Comparison of ENCODE assay signal across 9 mouse cellular contexts in genomic region chr4:88718715-88719114, GRCm38 (mm10). TPM values are rescaled to one million over a fixed set of nuclear protein-coding genes. Genes with fewer than 3 reads are reported as not detected.
DNase-seq lines count a peak whose midpoint lies in the region; ATAC-seq and TF ChIP-seq lines count a peak whose summit lies in the region.
"Had no signal": no experiment of that assay in that cellular context is flagged by ENCODE, and none has a peak within 500 bp of the region (broad histone marks: within the 10 kb centered on the region; RNA-seq: fewer than 3 reads in every experiment).

No protein-coding gene starts in this region.

- no peak overlapping the region for H3K27ac ChIP-seq in limb, embryonic 14.5 days (replicated peaks; ENCODE audit: low read depth, low read length)
- H3K27ac ChIP-seq in stomach, embryonic 15.5 days: 0 out of 2 replicates have a peak overlapping the region, but pooled peaks have one; percentile 13

- peak overlapping the region; percentile 57 for H3K4me2 ChIP-seq in limb, embryonic 14.5 days (replicated peaks; ENCODE audit: low read depth, low read length, severe bottlenecking)
- peak overlapping the region; percentile 53 for H3K4me2 ChIP-seq in stomach, embryonic 15.5 days

- 41% methylated on average over 1 of the region's 1 CpGs for WGBS in limb, embryonic 14.5 days
- 22% methylated on average over 1 of the region's 1 CpGs for WGBS in stomach, embryonic 15.5 days

- no peaks in the 10 kb centered on the region for H3K9me3 ChIP-seq in erythroblast, embryonic 14.5 days (ENCODE audit: control insufficient read depth, low read length)
- no peaks in the 10 kb centered on the region for H3K9me3 ChIP-seq in limb, embryonic 14.5 days (ENCODE audit: control insufficient read depth, low read length)
- H3K9me3 ChIP-seq in stomach, embryonic 15.5 days: no peaks in the 10 kb centered on the region

- DNase-seq in lung, postnatal 36 days: peak; percentile 46
- no peak for DNase-seq in lung, postnatal 14 days
- no peak for DNase-seq in limb, embryonic 14.5 days (ENCODE audit: low spot score)
- DNase-seq in T-cell, adult 2 months (ENCODE audit: low spot score): no peak
- DNase-seq in adrenal gland, postnatal 10 days: no peak

- H3K9ac ChIP-seq in limb, embryonic 14.5 days (ENCODE audit: low read depth, low read length, severe bottlenecking): 0 out of 2 replicates have a peak overlapping the region, but pooled peaks have one; percentile 7
- no peak overlapping the region for H3K9ac ChIP-seq in stomach, embryonic 15.5 days

- no peaks in the 10 kb centered on the region for H3K27me3 ChIP-seq in erythroblast, embryonic 14.5 days (ENCODE audit: control insufficient read depth)
- H3K27me3 ChIP-seq in limb, embryonic 14.5 days (ENCODE audit: control insufficient read depth, insufficient read depth, low read length): no peaks in the 10 kb centered on the region
- no peaks in the 10 kb centered on the region for H3K27me3 ChIP-seq in stomach, embryonic 15.5 days (replicated peaks)

- no peak for TF ChIP-seq POLR2A in limb, embryonic 14.5 days (IDR thresholded peaks at IDR 0.05; ENCODE audit: borderline replicate concordance, extremely low read depth, insufficient read depth, insufficient read length)

- H3K36me3 ChIP-seq in erythroblast, embryonic 14.5 days (ENCODE audit: control insufficient read depth): peaks cover 41% of the 10 kb centered on the region
- H3K36me3 ChIP-seq in limb, embryonic 14.5 days (ENCODE audit: control insufficient read depth, insufficient read depth, low read length): peaks cover 53% of the 10 kb centered on the region
- peaks cover 9% of the 10 kb centered on the region; the same call in 1 of the 2 replicates for H3K36me3 ChIP-seq in stomach, embryonic 15.5 days

- peak overlapping the region; percentile 12 for H3K4me3 ChIP-seq in erythroblast, embryonic 14.5 days (replicated peaks)
- peak overlapping the region; percentile 30 for H3K4me3 ChIP-seq in limb, embryonic 14.5 days (replicated peaks; ENCODE audit: low read length)
- H3K4me3 ChIP-seq in stomach, embryonic 15.5 days (replicated peaks): peak overlapping the region; percentile 29

- no peak for ATAC-seq in erythroblast, adult 5-6 weeks (replicated peaks; ENCODE audit: low FRiP score, poor library complexity, severe bottlenecking)
- no peak for ATAC-seq in limb, embryonic 14.5 days (ENCODE audit: low FRiP score, low read depth)
- no peak for ATAC-seq in stomach, embryonic 15.5 days (ENCODE audit: insufficient read depth, low FRiP score, low read depth)

- peaks cover 36% of the 10 kb centered on the region for H3K4me1 ChIP-seq in erythroblast, embryonic 14.5 days (ENCODE audit: control insufficient read depth)
- peaks cover 23% of the 10 kb centered on the region for H3K4me1 ChIP-seq in limb, embryonic 14.5 days (ENCODE audit: control insufficient read depth, insufficient read depth, low read length)
- peaks cover 21% of the 10 kb centered on the region for H3K4me1 ChIP-seq in stomach, embryonic 15.5 days

RNA-seq across cellular contexts. Expression of gene Gm26566, which starts 2.9 kb away (rescaled TPM):
- polyA plus RNA-seq in erythroblast, embryonic 14.5 days (2012): 0.03 and 0.05 TPM in 2 replicates
- total RNA-seq in erythroblast, adult 5-6 weeks (2015; ENCODE audit: low replicate concordance): not detected in 2 replicates
- not detected in 2 replicates for total RNA-seq in erythroblast, adult 5-6 weeks (2017; ENCODE audit: low replicate concordance)
- polyA plus RNA-seq in limb, embryonic 14.5 days (2012; rRNA removed): 0.63 and 0.86 TPM in 2 replicates
- 0.70 and 2.0 TPM in 2 replicates for polyA plus RNA-seq in limb, embryonic 14.5 days (2014; fragmentation: Nextera tagmentation; extraction: Ambion mirVana)
- polyA plus RNA-seq in stomach, embryonic 15.5 days (2015; fragmentation: Nextera tagmentation; extraction: Ambion mirVana): 0.49 and 1.0 TPM in 2 replicates
- total RNA-seq in adrenal gland, postnatal 10 days (2021): 1 to 10 TPM in 1 of 2 experiments, under 1 TPM in 1; 0.60 to 1.2 TPM
- total RNA-seq: hematopoietic stem cell, adult 5-6 weeks had no signal

RNA-seq across cellular contexts. Expression of gene Klhl9, which starts 3.5 kb away (rescaled TPM):
- polyA plus RNA-seq in erythroblast, embryonic 14.5 days (2012): 0.08 and 0.10 TPM in 2 replicates
- 18.6 and 26.3 TPM in 2 replicates for total RNA-seq in erythroblast, adult 5-6 weeks (2015; ENCODE audit: low replicate concordance)
- total RNA-seq in erythroblast, adult 5-6 weeks (2017; ENCODE audit: low replicate concordance): 24.0 and 29.5 TPM in 2 replicates
- polyA plus RNA-seq in limb, embryonic 14.5 days (2012; rRNA removed): 41.4 and 41.6 TPM in 2 replicates
- 127 and 137 TPM in 2 replicates for polyA plus RNA-seq in limb, embryonic 14.5 days (2014; fragmentation: Nextera tagmentation; extraction: Ambion mirVana)
- 87.8 and 88.8 TPM in 2 replicates for polyA plus RNA-seq in stomach, embryonic 15.5 days (2015; fragmentation: Nextera tagmentation; extraction: Ambion mirVana)
- 10 to 100 TPM; 74.5 to 81.4 TPM for total RNA-seq in adrenal gland, postnatal 10 days (2021)

RNA-seq across cellular contexts. Expression of gene Ifnab, which starts 27.6 kb away (rescaled TPM):
- not detected in 2 replicates for polyA plus RNA-seq in erythroblast, embryonic 14.5 days (2012)
- not detected in 2 replicates for total RNA-seq in erythroblast, adult 5-6 weeks (2015; ENCODE audit: low replicate concordance)
- total RNA-seq in erythroblast, adult 5-6 weeks (2017; ENCODE audit: low replicate concordance): not detected in 2 replicates
- polyA plus RNA-seq in limb, embryonic 14.5 days (2012; rRNA removed): 0.09 TPM in 1 of 2 replicates, not detected in the other
- polyA plus RNA-seq in limb, embryonic 14.5 days (2014; fragmentation: Nextera tagmentation; extraction: Ambion mirVana): not detected in 2 replicates
- polyA plus RNA-seq in stomach, embryonic 15.5 days (2015; fragmentation: Nextera tagmentation; extraction: Ambion mirVana): not detected in 2 replicates
- not detected for total RNA-seq in adrenal gland, postnatal 10 days (2021)
- total RNA-seq: hematopoietic stem cell, adult 5-6 weeks had no signal

RNA-seq across cellular contexts. Expression of gene Ifna2, which starts 35.0 kb away (rescaled TPM):
- not detected in 2 replicates for polyA plus RNA-seq in erythroblast, embryonic 14.5 days (2012)
- total RNA-seq in erythroblast, adult 5-6 weeks (2015; ENCODE audit: low replicate concordance): not detected in 2 replicates
- not detected in 2 replicates for total RNA-seq in erythroblast, adult 5-6 weeks (2017; ENCODE audit: low replicate concordance)
- not detected in 2 replicates for polyA plus RNA-seq in limb, embryonic 14.5 days (2012; rRNA removed)
- polyA plus RNA-seq in limb, embryonic 14.5 days (2014; fragmentation: Nextera tagmentation; extraction: Ambion mirVana): not detected in 2 replicates
- polyA plus RNA-seq in stomach, embryonic 15.5 days (2015; fragmentation: Nextera tagmentation; extraction: Ambion mirVana): not detected in 2 replicates
- not detected for total RNA-seq in adrenal gland, postnatal 10 days (2021)
- total RNA-seq: hematopoietic stem cell, adult 5-6 weeks had no signal

RNA-seq across cellular contexts. Expression of gene Gm13271, which starts 36.0 kb away (rescaled TPM):
- not detected in 2 replicates for polyA plus RNA-seq in erythroblast, embryonic 14.5 days (2012)
- total RNA-seq in erythroblast, adult 5-6 weeks (2015; ENCODE audit: low replicate concordance): not detected in 2 replicates
- total RNA-seq in erythroblast, adult 5-6 weeks (2017; ENCODE audit: low replicate concordance): not detected in 2 replicates
- not detected in 2 replicates for polyA plus RNA-seq in limb, embryonic 14.5 days (2012; rRNA removed)
- polyA plus RNA-seq in limb, embryonic 14.5 days (2014; fragmentation: Nextera tagmentation; extraction: Ambion mirVana): not detected in 2 replicates
- not detected in 2 replicates for polyA plus RNA-seq in stomach, embryonic 15.5 days (2015; fragmentation: Nextera tagmentation; extraction: Ambion mirVana)
- total RNA-seq in adrenal gland, postnatal 10 days (2021): not detected
- total RNA-seq: hematopoietic stem cell, adult 5-6 weeks had no signal

Comparison
In these comparisons a context has a peak if more than half of its experiments do, and no peak if none do; other contexts are left out.
1. RNA of gene Klhl9, which starts 3.5 kb away (polyA plus RNA-seq): 41.4 to 137 TPM in limb, embryonic 14.5 days and 87.8 to 88.8 TPM in stomach, embryonic 15.5 days; 0.08 to 0.10 TPM in erythroblast, embryonic 14.5 days; every median in the first group is over 10 times any median in the second.
2. Peak in every context shown above with its lines, with median percentiles within 50 percentile points of each other: H3K4me3 ChIP-seq.